Mouse (Mus musculus) cerebellum, adult 11 months (tissue): ENCODE measurements around the gene Hist1h2ba.

Experiments used
- DNase-seq: peaks from one replicate; pipeline ENCODE4 v3.0.0; 2022

The Hist1h2ba gene

DNA sequence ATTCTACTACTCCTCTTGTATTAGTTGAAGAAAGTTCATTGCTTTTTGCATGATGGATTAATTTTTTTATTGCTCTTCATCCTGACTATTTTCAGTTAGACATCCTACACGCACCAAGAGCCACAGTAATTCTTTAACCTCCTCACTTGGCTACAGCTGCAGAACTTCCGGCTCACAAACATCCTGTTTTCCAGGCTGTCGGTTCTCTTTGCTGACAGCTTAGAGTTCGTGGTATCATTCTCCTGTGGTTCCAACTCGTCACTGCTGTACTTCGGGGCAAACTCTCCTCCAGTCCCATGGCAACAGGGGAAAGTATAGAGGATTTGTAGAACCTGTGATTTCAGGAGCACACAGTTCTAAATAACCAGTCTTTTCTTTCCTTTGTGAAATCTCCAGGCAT is 35.7 kb downstream of the Hist1h2ba start:
- no peak for DNase-seq

DNA sequence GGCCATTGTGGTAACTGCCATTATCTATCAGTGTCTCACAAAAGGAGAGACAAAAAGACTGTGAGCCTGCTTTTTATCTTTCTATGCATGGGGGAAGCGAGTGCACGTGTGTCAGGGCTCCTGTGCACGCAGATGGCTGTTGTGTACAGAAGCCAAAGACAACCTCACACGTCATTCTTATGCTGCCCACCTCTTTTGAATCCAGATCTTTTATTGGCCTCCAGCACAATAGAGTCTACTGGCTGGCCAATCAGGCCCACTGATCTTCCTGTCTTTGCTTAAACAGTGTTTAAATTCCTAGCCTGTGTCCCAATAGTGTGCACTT is 40.7 kb downstream of the Hist1h2ba start:
- DNase-seq = no peak

GRCm38 (mm10) chr13:23892592-23893268 is 41.2 kb downstream of the Hist1h2ba start:
- DNase-seq = no peak

GRCm38 (mm10) chr13:23889011-23889605 is 44.8 kb downstream of the Hist1h2ba start:
- no peak for DNase-seq

- DNase-seq = no peak
Measured at GRCm38 (mm10) chr13:23887026-23887725, 46.8 kb downstream of the Hist1h2ba start.

DNA sequence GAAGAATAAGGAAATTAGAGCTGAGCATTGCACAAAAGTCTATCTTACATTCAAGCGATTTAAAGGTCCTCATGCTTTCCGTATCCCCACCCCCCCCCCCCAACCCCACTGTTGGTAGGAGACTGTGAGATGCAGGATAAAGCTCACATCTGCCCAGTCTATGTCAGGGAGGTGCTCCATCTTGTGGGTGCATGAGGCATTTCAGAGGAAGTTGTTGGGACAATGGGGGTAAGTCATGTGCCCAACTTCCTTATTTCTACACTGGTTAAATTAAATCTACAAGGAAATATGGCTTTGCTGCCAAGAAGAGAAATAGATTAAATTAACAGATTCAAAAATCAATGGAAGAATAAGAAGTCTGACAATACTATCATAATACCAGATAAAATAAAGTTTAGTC is 48.4 kb downstream of the Hist1h2ba start:
- no peak for DNase-seq
